Mouse (Mus musculus): ENCODE data around the gene Gm28230.

The Gm28230 gene

DNA sequence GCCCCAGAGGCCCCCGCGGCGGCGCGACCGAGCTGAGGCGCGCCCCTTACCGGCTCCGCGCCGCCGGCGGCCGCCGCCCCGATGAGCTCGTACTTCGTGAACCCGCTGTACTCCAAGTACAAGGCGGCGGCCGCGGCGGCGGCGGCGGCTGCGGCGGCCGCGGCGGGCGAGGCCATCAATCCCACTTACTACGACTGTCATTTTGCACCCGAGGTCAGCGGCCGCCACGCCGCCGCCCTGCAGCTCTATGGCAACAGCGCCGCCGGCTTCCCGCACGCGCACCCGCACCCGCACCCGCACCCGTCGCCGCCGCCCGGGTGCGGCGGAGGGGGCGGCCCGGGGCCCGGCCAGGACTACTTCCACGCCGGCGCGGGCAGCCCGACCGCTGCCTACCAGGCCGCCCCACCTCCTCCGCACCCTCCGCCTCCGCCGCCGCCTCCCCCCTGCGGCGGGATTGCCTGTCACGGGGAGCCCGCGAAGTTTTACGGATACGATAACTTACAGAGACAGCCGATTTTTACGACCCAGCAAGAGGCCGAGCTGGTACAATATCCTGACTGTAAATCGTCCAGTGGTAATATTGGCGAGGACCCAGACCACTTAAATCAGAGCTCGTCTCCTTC lies 20.9 kb upstream of the Gm28230 start:
- DNase-seq: no peak

DNA sequence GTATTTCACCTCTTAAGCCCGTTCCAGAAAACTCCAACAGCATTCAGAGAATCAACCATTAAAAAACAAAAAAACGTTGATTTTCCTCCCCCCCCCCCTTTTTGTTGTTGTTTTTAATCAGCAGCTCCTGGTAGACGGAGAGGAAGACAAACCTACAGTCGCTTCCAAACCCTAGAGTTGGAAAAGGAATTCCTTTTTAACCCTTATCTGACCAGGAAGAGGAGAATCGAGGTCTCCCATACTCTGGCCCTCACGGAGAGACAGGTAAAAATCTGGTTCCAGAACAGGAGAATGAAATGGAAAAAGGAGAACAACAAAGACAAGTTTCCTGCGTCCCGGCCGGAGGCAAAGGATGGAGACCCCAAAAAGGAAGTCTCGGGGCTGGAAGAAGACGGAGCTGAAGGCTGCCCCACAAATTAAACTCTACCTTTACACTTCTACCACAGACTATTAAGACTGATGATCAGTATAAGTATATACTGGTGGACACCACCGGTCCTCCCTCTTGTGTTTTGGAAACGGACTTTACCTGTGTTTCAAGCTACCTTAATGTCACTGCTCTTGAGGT lies 20.1 kb upstream of the Gm28230 start:
- no peak for DNase-seq

DNA sequence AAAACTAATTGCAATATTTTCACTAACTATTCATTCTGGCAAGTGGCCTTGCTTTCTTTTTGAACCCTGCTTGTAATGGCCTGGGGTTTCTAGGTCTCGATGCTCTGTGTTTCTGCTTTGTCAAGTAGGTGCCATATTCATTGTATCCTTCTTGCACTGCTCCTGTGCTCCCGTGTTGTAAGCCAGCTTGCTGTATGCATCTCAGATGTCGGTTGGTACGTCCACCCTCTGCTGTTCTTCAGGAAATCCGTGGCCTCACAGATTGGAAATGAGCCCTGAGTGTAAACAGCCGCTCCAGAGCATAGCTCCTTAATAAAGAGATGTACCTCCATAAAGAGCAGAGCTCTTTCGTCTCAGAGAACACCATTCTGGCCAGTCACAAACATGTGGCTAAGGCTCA lies 18.9 kb upstream of the Gm28230 start:
- DNase-seq: no peak

DNA sequence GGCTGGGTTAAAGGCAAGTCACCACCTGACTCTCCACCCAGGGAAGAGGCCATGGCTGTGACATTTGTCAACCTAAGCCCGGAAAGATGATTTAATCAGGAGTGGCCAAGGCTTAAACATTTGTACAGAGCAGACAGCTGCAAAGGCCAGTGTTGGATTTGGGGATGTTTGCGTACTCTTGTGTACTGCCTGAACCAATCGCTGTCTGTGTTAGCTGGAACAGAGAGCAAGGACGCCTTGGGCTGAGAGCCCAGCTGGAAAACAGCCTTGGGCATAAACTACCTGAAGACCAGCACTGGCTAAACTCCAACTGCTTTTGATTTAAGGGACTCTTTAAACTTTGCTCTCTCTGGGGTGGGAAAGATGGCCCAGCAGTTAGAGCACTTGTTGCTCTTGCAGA lies 17.9 kb upstream of the Gm28230 start:
- DNase-seq: no peak

DNA sequence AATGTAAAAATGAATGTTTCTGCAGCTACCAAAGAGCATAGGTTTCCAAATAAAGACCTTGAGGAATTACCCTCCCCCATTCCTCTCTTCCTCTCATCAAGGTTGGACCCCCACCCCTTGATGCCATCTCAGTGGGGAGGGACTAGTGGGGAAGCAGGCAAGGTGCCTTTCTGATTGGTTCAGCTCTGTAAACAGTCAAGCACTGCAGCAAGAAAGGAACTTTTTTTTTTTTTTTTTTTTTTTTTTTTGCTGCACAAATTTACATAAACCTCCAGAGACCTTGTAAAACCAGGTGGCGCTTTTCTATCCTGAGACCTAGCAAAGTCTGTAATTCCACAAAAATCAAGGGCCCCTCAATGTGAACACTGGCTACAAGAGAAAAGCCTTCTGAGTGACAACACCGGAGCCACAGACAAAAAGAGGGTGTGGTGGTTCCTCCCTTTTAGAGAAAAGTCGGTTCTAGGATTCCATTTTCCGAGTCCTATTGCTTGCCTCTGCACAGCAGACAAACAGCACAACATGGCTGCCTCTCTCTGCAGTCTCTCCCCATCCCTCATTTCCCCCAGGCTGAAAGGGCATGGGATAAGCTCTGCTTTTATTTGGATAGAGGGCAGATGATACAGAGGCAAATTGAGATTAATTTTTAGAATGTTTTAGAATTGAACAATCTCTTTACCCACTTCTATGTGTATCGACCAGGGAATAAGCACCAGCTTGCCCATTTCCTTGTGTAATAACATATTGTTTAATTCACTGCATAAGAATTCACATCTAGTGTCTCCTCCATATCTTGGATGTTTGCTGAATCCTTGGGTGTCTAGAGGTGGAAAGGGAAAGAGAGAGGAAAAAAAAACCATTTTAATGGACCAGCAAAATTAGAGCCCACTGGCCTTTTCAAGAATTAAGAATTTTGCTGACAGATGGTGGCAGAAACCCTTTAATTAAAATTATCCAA lies 16.8 kb upstream of the Gm28230 start:
- DNase-seq: no peak

DNA sequence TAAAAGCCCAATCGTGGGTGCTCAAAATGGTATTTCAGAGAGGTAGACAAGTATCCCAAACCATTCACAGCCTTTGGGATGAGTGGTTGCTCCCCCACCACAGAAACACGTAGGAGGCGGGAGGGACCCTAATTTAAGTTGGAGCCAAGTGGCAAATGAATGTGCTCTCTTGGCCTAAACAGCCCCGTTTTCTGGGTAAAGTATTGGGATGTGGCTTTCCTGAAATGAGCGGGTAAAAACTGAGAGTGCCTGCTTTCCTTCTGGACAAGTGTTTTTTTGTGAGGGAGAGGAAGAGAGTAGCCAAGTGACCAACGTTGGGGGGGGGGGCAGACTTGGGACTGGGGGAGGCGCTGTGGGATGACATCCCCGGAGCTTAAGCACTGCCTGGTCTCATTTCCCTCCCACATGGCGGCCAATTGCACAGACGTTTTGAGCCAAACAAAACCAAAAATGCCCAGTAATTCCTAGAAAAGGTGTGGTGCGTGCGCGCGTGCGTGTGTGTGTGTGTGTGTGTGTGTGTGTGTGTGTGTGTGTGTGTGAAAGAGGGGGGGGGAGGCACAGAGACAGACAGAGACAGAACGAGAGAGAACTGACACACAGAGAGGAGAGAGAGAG lies 15.5 kb upstream of the Gm28230 start:
- no peak for DNase-seq

DNA sequence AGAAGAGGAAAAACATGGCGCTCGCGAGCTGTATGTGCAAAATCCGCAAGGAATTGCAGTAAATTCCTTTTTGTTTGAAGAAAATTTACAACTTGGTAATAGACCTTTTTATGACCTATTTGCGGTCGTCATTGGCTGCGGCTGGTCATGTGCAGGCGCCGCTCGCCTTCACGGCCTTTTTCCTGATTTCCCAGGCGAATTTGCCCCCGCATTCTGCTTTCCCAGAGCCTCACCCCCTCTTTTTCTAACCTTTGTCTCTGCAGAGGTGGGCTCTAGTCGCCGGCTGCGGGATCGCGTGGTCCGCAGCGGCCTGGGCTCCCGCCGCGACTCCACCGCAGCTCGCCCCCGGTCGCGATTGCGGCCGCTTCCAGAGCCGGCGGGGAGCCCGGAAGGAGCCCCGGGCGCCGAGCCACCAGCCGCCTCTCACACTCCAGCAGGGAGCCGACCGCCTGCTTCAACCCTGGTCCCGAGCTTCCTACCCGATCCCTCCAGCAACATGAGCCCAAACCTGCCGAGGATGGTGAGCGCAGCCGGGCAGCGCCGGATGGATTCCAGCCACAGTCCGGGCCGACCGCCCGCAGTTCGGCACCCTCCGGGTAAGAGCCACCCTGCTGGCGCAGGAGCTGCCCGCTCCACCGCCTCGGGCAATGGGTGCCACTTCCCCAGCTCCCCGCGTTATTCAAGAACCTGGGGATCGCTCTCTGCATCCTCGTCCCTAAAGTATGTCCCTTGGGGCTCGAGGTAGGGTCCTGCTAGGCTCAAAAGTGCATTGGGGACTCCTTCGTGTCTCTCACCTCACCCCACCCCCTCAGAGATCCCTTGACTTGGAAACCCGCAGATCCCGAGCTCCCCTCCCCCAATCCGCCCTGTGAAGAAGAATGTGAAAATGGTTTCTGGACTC lies 14.6 kb upstream of the Gm28230 start, which contains the start of the genes Hoxd3 and Hoxd4:
Gene Hoxd3 (plus strand): TSS at position 207 of the 901 bp plus-strand sequence.
Gene Hoxd4 (plus strand): TSS at position 209 of the 901 bp plus-strand sequence.
- DNase-seq: no peak

DNA sequence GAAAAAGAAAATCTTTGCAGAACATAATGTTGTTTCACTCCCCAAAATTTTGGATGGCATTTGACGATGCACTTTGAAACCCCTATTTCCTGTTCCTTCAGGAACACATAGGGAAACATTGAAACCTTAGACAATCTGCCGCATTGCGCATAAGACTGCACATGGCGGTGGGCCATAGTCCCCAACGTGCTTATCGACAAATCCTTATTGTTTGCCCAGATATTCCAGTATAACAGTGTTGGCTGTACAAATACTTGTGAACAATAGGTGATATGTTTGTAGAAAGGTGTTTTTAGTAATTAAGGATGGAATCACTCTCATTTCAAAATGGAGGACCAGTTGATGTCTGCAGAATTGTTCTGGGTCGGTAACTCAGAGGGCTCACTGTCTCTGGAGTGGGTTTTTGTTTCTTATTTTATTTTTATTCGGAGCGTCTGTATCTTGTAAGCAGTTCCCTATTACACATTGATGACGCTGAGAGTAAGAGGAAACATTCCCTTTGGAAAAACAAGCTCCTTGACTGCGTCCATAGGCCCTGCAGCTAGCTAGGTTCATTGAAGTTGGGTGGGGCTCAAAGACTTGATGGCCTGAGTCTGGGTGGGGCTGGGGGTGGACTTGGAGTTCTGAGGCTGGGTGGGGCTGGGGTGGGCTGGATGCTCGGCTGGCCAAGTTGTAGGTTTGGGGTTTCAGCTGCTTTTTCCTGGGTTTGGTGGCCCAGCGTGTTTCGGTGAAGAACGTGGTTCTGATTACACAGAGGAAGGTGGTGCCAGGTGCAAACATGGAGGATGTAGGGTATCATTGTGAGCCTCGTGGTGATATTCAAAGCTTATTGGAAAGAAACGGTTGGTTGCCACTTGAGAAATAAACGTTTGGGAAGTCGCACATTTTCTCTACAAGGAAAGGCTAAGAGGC lies 13.0 kb upstream of the Gm28230 start:
- no peak for DNase-seq

DNA sequence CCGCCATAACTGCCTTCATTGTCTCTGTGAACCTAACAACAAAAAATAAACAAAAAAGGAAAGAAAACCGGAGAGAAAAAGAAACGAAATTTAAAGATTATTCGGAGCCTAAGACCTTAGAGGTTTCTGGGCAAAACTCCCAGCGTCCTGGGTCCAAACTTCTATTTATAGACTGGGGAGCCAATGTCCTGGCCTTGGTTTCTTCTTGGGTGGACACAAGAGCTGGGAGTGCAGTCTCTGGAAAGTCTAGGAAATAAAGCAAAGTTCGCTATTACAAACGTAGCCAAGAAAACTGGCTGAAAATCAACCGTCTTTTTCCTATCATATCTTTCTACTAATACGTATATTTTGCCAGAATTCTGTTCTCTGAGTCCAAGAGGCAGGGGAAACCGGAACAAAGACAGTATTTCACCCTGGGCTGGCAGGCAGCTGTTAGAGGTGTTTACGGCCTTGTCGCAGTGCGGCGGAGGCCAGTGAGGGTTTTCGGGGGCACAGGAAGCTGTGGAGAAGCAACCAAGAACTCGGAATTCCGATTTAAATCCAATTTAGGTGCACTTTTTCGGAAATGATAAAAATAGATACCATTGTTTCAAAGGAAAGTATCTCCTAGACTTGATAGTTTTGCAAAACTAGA lies 12.3 kb upstream of the Gm28230 start:
- DNase-seq: no peak

DNA sequence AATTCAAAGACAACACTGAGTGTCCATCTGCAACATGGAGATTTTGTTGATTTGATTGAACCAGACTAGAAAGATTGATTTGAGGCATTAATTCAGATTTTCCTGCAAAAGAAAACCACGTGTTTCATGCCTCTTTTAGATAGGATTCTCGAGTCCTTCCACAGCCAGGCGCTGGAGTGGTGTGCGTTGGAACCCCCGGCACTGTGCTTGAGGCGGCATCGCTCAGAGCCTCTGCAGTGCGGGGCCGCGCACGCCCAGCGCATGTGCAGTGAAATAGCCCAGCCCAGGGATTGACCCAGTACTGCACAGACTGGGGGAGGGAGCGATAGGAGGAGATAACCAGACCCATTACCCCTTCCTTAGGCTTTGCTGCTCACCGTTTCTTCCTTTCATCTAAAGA lies 11.6 kb upstream of the Gm28230 start:
- DNase-seq: no peak

DNA sequence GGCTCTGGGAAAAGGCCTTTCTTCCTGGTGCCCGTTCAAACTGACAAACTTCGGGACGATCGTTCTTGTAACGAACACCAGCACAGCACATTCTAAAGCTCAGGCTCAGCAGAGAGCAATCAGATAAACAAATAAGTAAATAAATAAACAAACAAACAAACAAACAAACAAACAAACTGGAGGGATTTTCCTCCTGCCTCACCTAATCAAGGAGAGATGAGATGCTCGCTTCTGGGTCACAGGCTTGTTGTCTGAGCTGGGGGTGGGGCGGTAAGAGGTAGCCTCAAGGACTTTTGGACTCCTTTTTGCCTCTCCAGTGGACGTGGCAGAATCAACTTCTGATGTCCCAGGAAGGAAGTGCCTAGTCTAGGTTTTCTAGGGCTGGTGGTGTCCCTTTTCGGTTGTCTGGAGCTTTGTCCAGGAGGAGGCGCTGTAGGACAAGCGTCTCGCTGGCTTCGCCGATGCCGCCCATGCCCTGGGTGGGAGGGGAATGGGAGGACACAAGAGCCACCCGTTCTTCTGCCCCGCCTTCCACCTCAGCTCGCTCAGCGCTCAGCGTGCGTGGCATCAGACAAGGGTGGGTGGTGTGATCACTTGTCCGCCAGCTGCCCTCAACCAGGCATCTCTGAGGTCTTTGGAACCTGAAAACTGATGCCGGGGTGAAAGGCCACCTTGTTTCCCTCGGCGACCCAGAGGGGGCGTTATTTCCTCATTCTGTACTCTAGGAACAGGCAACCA lies 10.9 kb upstream of the Gm28230 start:
- DNase-seq: peak; percentile 27

DNA sequence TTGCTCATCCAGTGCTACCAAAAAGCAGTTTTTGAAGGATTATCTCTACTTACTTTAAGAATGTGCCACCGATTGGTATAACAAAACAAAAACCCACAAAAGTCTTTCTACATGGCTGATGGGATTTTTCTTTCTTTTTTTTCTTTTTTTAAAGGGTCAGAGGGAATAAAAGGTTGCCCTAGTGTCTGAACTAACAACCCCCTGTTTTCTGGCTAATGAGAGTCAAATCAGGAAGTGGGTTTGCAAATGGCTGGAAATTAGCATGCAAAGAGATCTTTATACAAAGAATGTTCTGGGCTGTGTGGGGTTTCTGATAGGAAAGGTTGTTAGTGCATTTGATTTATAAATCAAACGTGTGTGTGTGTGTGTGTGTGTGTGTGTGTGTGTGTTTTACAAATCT lies 6.1 kb upstream of the Gm28230 start:
- DNase-seq: no peak

DNA sequence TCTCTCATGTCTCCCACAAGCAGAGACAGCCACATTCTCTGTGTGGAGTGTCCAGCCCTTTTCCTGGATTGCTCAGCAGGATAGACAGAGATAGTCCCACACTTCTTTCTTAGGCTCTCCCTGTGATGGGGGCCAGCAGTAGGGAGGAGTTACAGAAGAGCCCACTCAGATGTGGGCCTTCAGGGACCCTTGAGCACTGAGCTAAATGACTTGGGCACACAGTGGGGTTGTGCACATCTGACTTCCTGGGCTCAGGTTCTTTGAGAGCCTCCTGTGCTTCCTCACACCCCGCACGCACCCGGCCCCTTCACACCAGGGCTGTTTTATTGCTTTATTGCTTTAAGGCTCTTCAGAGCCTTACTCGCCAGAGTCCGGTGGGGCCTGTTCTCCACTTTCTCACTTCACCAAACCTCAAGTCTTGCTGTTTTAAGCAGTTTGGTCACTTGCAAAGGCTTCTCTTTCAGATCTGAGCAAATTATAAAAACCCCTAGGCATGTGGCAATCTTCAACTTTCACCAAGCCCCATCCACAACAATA lies 5.5 kb upstream of the Gm28230 start:
- no peak for DNase-seq

DNA sequence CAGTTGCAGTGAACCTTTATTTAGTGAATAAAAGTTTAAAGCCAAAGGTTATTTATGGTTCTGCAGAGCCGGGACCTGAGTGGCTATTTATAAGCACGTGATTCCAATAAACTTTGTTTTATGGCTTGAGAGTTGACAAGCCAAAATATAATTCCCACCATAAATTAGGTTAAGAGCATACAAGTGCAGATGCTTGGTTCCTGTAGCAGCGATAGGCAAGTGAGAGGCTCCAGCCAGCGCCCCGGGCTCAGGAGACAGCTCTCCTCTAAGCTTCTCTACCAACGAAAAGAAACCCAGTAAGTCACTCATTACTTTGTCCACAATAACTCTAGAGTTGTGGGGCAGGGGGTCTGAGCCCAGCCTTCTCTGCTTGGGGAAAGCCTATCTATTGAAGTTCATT lies 4.6 kb upstream of the Gm28230 start:
- no peak for DNase-seq

DNA sequence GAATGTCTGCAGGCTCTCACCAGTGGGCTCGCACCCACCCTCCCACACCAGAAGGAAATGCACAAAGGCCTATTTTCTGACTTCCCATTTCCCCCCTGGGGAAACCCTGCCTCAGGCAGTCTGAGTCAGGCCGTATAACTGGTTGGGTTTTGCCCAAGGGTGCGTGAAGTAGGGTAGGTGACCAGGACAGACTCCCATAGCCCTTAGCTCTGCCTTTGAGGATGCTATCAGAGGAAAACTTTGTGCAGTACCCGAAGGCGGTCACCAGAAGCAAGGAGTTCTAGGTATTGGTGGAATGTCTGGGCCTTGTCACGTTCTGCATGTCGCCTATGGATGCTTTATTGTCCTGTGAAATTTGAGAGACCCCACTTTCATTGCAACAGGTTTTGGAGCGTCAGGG lies 3.6 kb upstream of the Gm28230 start:
- DNase-seq: no peak

DNA sequence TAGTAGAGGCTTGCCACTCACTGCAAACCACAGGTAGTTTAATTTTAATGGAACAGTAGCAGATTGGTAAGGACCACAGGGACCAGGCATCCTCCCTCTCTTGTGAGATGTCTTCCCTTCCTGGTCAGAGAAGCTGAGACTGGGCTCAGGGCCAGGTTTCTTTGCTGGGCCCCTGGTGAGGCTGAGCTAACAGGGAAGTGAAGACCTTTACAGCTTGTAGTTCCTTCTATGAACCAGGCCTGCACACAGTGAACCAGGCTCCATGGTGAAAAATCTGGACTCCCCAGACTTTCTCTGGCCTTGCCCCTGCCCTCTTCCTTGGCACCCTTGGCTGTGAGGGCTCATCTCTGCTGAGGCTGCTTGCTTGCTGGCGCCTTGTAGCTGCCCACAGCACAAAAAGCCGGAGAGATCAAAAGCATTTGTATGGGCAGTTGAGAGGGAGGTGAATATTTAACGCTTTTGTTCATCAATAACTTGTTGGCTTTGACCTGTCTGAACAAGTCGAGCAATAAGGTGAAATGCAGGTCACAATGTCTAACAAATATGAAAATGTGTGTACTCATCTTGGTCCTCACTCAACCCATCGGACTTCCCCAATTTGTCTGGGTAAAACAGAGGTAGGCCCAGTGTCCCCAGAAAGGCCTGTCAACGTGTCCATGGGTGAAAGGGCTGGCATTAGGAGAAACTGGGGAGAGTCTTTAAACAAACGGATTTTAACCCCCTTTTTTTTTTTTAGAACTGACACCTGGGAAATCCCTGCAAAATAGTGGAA lies 2.1 kb upstream of the Gm28230 start:
- DNase-seq: no peak

DNA sequence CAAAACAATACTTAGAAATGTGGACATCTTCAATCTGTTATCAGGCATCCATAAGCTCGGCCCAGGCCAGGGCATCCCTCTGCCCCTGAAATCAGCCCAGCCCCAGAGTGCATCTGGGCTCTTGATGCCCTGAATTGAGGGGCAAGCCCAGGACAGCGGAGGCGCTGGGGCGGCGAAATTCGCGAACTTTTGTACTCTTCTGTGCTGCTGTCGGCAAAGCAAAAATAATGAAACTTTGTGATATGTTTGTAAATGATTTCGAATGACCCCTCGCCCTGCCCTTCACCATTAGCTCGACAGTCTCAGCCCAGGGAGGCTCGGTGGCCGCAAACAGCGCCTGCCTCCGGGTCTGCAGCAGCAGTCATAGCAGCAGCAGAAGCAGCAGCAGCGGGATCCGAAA lies 1.4 kb upstream of the Gm28230 start:
- no peak for DNase-seq

DNA sequence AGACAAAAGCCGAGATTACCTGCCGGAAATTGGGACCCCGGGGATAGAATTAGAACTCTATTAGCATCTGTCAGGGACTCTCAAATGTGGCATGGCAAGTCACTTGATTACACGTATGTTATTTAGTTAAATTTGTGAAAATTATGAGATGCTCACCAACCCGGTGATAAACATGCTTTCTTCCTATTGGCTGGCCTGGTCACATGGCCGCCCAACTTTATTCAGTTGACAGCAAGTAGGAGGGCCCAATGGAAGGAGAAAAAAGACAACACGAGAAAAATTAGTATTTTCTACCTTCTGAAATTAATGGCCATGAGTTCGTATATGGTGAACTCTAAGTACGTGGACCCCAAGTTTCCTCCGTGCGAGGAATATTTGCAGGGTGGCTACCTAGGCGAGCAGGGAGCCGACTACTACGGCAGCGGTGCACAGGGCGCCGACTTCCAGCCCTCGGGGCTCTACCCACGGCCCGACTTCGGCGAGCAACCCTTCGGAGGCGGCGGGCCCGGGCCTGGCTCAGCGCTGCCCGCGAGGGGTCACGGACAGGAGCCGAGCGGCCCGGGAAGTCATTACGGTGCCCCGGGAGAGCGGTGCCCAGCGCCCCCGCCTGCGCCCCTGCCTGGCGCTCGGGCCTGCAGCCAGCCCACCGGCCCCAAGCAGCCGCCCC lies 578 bp downstream of the Gm28230 start:
- DNase-seq: no peak
